Mouse (Mus musculus): ENCODE measurements around the gene Zmym6.

The Zmym6 gene

DNA sequence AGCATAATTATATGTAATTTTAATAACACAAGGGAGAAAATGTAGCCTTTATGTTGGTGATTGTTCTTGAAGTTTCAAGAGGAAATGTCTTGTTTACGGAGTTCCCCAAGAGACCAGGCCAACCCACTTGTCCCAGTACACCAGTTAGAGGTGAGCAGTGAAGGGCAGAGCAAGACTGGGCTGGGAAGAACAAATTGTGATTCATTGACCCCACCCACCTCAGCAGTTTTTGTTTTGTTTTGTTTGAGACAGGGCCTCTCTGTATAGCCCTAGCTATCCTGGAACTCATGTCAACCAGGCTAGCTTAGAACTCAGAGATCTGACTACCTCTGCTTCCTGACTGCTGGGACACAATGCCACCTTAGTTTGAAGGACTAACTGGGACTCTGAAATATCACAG, 47.1 kb downstream of the Zmym6 start:
- no peak for DNase-seq (ENCODE audit: low spot score in 2 of 2)

DNA sequence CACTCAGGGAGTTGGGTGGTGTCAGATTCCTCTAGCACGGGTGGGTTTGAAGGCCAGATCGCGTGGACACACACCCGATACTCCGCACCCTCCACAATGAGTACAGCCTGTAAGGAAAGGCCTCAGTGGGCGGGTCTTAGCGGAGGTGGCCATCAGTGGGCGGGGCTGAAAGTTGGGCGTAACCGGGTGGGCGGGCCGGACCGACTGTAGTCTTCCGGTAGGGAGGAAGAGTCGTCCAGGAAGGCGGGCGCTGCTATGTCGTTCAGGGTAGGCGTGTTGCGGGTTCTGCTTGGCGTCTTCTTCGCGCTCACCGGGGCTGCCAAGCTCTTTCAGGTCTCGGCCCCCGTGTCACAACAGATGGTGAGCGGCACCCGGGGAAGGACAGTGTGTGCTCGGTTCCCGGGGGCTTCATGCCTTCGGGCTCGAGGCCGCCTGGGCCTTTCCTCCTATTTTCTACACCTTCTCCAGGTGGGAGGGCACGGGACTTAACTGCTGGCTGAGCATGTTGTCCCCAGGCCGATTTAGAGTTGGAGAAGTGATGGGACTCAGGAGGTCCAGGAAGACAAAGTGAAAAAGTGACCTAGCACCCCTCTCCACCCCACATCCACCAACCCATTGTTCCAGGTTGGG, 48.8 kb downstream of the Zmym6 start:
- DNase-seq (ENCODE audit: low spot score in 2 of 2), result peak; percentile 91 to 95

DNA sequence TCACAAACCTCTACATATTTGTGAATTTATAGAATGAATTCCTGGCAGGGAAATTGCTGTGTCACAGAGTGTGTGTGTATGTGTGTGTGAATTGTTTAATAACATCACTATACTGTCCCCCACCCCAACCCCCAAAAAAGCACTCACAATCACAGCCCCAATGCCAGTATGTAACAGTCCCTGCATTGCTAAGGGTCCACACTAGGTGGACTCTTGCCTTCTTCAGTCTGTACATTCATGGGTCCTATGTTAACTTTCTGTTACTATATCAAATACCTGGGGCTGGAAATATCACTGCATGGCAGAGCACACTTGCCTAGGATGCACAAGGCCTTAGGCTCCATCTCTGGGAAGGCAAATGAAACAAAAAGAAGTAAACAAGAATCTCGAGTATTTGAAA, 57.5 kb downstream of the Zmym6 start:
- no peak for DNase-seq (ENCODE audit: low spot score in 2 of 2)

DNA sequence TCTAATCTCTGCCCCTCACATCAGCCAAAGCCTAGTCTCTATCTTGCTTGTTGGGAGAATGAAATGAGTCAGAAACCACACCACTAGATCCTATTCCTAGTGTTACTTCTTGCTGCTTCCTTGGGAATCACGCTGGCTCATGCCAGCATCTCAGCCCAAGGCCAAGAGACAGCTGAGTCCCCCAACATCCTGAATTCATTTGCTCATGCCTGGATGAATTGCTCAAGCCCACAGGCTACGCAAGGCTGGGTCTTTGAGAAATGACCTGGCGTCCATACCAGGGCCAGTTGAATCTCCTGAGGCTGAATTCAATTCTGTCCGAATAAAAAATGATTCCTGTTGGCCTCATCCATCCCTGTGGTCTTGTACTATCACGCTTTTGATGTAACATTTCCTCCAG, 60.4 kb downstream of the Zmym6 start:
- no peak for DNase-seq (ENCODE audit: low spot score in 2 of 2)

DNA sequence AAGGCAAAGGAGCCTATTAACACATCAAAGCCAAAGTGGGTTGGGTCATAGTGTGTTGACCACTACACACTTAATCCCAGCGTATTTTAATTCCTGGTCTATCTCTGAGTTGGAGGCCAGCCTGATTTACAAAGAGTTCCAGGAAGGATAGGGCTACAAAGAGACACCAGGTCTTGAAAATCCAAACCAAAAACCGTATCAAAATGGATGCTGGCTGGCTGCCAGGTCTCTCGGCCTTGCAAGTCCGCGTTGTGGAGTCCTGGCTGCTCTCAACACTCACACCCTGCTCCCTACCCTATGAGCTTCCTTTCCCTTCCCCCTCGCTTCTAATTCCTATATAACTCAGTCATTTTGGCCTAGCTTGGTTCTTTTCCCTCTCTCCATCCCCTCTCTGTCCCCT, 61.3 kb downstream of the Zmym6 start:
- DNase-seq (ENCODE audit: low spot score in 2 of 2), result no peak

DNA sequence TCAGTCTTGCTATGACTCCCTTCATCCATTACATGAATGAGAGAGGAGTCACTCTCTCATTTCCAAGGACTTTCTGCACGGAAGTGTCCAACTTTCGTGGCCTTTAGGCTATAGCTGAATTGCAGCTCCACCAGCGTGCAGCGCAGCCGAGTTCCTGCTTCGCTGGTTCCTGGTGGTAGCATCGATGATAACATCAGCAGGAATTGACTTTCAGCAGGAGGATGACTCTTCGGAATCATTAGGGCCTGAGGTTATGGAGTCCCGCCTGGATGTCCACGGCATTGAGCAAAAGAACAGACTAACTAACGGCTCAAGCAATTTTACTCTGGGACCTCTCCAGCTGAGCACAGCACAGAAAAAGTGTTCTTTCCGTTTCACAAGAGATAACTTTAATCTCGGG, 72.8 kb downstream of the Zmym6 start:
- no peak for DNase-seq (ENCODE audit: low spot score in 2 of 2)

DNA sequence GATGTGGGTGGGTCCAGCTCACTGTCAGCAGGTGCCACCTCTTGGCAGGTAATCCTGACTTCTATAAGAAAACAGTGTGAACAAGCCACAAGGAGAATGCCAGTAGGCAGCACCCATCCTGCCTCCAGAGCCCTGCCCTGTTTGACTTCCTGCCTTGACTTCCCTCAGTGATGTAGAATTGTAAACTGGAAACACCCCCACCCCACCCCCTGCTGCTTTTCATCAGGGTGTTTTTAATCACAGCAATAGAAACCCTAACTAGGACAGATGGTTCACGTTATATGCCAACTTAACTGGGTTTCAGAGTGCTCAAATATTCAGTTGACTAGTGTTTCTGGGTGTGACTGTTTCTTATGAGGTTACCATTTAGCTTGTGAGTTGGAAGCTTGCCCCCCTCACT, 76.2 kb downstream of the Zmym6 start:
- DNase-seq (ENCODE audit: low spot score in 2 of 2), result no peak

DNA sequence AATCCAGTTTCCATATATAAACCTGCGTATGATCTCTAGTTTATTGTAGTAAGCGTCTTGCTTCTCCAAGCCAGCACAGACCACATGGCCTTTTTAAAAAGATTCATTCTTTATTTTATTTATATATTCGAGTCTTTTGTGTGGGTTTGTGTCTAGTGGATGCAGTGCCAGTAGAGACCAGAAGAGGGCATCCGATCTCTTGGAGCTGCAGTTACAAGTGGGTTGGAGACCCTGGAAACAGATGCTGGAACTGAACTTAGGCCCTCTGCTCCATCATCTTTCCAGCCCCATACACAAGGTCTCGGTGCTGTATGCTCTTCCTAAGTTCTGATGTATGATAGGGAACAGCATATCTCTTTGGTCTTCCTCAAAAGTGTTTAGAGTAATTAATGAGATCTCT, 78.6 kb downstream of the Zmym6 start:
- no peak for DNase-seq (ENCODE audit: low spot score in 2 of 2)

DNA sequence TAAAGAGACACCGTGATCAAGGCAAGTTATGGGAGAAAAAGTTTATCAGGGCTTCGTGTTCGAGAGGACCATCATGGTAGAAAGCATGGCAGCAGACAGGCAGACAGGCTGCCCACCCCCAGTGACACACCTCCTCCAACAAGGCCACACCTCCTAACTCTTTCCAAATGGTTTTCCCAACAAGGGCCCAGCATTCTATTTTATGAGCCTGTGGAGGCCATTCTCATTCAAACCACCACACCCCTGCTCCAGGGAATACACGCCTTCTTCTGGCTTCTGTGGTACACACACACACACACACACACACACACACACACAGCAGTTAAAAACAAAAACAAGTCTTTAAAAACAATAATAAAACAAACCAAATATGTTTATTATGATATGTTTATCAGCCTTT, 80.6 kb downstream of the Zmym6 start:
- DNase-seq (ENCODE audit: low spot score in 2 of 2), result no peak

DNA sequence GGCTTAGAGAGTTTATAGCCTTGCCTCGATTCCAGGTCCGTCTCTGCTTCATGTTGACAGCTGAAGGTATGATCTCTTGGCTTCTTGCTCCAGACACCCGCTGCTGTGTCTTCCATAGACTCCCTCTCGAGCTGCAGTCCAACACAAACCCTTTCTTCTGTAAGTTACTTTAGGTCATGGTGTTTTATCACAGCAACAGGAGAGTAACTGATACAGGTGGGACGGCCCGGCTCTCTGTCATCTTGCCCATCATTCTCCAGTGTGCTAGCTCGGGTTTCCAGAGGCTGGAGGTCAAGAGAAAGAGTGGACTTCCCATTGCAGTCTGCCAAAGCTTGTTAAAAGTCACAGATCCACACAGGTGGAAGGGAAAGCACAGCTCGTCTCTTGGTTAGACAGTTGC, 86.7 kb downstream of the Zmym6 start:
- DNase-seq (ENCODE audit: low spot score in 2 of 2), result no peak

DNA sequence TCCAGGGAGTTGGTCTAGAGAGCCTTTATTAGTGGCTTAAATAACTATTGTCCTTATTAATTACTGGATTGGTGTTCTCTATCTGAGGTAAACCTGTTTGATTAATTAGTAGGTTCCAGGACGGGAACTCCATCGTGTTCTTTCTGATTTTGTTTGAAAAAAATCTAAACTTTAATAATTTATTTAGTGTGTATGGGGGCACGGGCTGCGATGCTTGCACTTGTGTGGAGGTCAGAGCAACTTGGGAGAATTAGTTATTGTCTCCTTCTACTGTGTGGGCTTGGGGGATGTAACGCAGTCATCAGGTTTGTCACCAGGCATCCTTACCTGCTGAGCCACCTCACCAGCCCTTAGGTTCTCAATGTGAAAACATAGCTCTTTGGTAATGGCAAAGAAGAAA, 89.9 kb downstream of the Zmym6 start:
- DNase-seq (ENCODE audit: low spot score in 2 of 2), result no peak

DNA sequence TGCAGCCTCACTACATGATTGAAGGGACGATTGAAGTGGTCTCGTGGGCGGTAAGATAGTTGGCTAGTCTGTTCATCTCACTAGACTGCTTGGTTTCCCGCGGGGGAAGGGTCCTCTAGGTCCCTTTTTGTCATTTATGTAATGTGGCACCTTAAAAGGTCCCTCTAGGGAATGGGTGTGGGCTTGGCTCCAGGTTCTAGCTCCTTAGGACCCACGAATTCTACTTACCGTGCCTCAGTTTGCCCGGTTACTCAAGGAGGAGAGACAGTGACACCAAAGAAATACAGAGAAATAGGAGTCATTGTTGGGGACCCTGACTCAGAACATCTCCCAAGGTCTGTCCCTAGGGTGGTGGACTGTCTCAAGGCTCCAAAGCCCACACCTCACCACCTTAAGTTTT, 90.5 kb downstream of the Zmym6 start:
- DNase-seq (ENCODE audit: low spot score in 2 of 2), result no peak

DNA sequence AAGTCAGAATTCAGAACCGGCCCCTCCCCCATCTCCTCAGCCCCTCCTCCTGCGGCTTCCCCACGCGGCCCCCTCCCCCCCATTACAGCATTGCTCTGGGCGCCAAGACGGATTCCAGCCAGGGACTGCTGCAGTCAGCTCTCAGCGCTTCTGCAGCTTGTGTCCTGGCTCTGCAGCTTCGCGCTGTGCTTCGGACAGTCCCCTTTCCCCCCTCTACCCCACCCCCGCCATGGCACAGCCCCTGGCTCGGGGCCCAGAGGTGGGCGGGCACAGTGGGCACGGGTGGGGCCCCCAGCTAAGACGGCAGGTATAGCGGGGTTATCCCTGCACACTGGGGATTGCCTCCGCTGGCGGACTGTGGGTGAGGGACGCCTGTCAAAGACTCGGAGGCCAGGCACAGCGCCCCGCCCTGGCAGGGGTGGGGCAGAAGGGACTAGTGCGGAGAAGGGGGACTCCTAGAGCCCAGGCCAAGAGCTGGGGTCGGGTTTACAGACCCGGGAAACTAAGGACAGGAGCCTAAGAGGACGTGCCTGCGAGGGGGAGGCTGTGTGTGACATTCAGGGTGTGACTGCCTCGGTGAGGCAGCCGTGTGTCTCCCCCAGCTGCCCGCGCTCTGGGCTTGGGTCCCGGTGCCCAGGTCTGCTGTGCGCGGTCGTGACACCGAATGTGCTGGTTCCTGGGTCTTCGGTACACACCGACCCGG, 91.2 kb downstream of the Zmym6 start:
- peak in 1 of 2 experiments; percentile 63 for DNase-seq (ENCODE audit: low spot score in 2 of 2)

DNA sequence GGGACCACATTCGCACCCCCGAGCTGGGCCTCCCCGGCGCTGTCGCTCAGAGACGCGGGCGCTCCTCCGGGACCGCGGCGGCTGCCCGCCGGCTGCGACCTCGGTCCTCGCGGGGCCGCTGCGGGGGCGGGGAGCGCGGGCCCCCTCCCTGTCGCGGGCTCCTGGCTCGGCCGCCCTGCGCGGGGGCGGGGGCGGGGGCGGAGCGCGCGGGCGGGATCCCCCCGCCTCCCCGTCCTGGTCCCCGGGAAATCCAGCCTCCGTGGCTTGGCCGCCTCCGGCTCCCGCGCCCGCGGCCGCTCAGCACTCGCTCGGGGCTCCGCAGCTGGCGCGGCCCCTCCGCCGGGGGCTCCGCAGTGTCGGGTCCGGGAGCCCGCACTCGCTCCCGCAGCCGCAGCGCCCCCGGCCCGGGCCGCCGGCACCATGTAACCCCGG, 91.7 kb downstream of the Zmym6 start, which contains the start of gene Dlgap3:
Gene Dlgap3 (plus strand): TSS at position 291 of the 432 bp plus-strand sequence.
- no peak for DNase-seq (ENCODE audit: low spot score in 2 of 2)

DNA sequence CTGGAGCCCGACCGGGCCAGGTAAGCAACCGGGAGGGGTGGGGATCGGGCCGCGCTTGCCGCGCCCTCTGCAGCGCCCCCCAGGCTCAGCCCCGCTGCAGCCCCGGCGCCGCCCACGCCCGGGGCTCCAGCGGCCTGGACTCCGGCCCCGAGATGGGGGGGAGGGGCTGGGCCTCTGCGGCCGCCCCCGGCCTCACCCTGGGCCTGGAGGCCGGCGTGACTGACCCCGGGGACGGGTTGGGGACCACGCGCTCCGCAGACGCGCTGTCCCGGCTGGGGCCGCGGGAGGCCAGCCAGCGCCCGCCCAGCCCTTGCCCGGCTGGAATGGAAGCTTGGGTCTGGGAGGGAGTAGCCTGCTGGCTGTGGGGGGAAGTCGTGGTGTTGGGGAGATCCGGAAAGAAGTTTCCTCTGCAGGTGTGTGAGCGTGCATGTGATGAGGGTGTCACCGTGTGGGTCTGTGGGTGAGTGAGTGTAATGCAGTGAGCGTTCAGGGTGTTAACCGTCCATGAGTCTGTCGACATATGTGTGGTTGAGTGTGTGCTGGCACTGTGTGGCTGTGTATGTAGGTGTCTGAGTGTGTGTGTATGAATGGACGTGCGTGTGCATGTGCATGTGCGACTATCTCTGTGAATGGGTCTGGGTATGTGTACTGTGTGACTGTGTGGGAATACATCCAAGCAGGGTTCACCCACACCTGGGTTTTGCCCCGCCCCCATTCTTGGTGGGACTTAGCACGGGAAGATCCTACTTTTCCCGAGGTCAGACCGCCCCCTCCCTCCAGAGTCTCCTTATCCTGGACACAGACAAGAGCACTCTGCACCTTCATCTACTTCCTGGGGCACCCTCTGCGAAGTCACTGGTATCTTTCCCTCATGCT, 92.4 kb downstream of the Zmym6 start:
- DNase-seq (ENCODE audit: low spot score in 2 of 2), result no peak

DNA sequence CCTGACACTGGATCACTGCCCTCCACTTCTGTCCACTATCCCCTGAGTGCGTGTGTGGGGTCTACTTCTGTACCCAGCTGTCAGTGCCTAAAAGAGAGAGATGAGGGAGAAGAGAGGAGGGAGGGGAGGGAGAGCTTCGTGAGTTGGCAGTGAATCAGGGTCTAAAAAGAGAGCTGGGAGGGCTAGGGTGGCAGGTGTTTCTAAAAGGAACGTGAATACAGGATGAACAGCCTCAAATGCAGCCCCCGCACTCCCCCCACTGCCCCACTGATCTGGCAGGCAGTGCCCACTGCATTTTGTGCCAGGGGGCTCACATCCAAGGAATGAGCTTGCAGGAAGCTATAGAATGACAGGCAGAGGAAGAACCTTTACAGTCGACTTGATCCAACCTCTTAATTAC, 93.7 kb downstream of the Zmym6 start:
- no peak for DNase-seq (ENCODE audit: low spot score in 2 of 2)

DNA sequence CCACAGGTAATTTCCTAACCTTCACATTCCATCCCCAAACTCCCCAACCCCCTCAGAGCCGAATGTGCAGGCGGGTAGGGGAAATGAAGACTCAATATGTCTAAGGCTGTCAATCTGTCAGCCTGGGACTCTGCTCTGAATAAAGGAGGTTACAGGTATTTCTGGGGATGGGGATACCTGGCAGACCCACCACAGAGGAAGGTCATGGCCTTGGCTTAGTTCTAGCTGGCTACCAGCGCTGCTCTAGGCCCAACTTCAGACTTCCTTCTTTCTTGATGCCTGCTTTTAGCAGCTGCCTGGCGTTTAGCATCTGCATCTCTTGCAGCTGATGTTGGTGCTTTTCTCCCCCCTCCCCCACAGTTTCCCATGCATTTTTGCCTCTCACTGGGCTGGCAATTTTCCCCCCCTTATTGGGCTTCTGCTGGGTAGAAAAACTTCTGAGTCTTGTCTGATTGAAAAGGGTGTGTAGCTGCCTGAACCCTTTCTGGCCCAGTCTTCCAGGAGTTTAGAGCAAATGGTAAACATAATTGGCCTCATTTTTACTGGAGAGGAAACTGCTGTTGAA, 94.2 kb downstream of the Zmym6 start:
- DNase-seq (ENCODE audit: low spot score in 2 of 2), result no peak

DNA sequence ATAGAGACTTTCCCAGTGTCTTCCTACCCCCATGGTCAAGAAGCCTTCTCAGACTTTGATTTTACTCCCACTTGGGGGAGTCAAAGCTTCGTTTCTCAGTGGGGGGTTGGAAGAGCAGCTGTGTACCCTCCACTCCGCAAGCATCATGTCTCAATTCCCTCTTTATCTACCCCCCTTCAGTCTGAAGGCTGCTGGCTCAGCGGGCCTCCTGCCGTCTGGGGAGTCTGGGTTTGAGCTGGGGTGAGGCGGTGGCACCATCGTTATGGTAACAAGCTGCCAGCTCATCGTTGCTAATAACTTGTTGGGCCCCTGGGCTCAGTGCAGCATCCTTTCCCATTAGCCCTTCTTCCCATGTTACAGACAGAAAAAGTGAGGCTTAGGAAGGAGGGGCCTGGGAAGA, 94.9 kb downstream of the Zmym6 start:
- no peak for DNase-seq (ENCODE audit: low spot score in 2 of 2)

DNA sequence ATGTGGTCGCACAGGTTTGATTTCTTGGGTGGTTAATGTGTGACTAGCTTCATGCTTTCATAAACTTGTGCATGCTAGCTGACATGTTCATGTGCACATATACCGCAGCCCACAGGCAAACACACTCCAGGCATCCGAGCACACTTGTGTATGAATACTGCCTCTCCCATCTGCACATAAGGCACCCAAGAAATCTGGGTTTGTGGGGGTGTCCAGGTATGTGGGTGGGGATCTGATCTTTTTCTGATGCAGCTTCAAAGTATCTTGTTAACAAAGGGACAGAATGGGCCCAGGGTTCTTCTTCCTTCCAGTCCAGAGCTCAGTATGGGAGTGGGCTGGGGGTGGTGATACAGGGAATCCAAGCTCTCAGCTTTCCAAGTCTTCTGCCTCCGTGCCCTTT, 95.4 kb downstream of the Zmym6 start:
- no peak for DNase-seq (ENCODE audit: low spot score in 2 of 2)

DNA sequence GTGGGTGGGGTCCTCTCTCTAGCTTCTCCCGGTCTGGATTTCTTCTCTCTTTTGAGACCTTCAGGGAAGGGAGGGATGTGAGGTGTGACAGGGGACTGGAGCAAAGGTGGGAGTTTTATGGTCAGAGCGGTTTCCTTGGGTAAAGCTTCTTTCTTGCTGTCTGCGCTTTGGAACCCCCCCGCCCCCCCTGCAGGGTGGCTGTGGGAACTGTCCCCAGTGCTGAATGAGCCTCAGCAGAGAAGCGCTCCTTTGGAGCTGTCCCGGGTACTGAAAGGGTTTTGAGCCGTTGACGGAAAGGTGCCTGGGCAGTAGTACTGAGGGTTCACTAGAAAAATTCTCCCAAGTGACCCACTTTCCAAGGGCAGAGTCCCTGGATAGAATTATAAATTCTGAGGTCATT, 96.3 kb downstream of the Zmym6 start:
- peak; percentile 53 to 76 for DNase-seq (ENCODE audit: low spot score in 2 of 2)
